Comparison of ENCODE assay signal across 9 mouse cellular contexts in the genomic region with DNA sequence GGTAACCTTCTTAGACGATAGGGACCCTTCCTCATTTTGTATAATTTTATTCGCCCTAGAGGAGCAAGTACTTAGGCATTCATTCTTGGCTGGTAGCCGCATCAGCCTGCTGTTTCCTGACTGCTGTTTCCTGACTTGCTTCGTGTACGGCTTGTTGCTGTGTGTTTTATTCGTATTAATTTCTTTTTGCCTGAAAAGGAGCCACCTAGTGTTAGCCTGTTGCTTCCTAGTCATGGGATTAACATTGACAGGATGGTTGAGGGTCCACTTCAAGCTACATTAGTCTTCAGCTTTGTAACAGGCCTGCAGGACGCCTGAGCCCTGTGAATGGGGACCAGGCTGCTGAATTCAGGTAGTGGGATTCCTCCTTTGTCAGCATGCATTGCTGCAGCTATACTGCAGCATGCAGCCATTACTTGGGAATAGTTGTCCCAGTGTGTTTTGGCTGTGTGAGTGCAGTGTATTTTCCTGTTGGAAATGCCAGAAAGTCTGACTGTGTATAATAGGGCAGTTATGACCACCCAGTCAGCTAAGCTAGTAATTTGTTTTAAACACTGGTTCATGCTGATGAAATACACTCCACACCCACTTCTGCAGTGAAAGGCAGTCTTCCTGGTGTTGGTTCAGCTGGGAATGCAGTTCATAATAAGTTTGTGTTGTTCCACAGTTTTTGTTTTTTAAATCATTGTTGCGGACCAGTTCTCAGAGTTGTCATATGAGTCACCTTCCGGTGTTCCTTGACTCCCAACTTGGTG. TPM values are rescaled to one million over a fixed set of nuclear protein-coding genes. Genes with fewer than 3 reads are reported as not detected.
DNase-seq lines count a peak whose midpoint lies in the region; ATAC-seq and TF ChIP-seq lines count a peak whose summit lies in the region.
"Had no signal": no experiment of that assay in that cellular context is flagged by ENCODE, and none has a peak within 500 bp of the region (broad histone marks: within the 10 kb centered on the region; RNA-seq: fewer than 3 reads in every experiment).

No protein-coding gene starts in this region.

- H3K79me2 ChIP-seq in heart, adult 2 months (replicated peaks; ENCODE audit: control insufficient read depth, insufficient read depth, low read length): no peaks in the 10 kb centered on the region
- H3K79me2 ChIP-seq in myocyte (ENCODE audit: control insufficient read depth, insufficient read depth): peaks cover 23% of the 10 kb centered on the region

- no peak overlapping the region for H3K9ac ChIP-seq in heart, adult 2 months (ENCODE audit: low read depth, low read length)
- H3K9ac ChIP-seq in lung, embryonic 16.5 days (ENCODE audit: low read length): no peak overlapping the region
- H3K9ac ChIP-seq: midbrain, embryonic 15.5 days had no signal

- no peak overlapping the region for H3ac ChIP-seq in myocyte (ENCODE audit: control insufficient read depth, insufficient read length)

- intact Hi-C loops in heart, adult 2 months (cut with DNase I): no loop called here
- intact Hi-C loops in heart, postnatal 14 days (cut with DNase I): no loop called here

- no peak overlapping the region for H3K4me2 ChIP-seq in lung, embryonic 16.5 days (ENCODE audit: low read depth, low read length)
- peak overlapping the region; percentile 77 for H3K4me2 ChIP-seq in myocyte (ENCODE audit: low read depth)
- H3K4me2 ChIP-seq: midbrain, embryonic 15.5 days had no signal

- peak overlapping the region; percentile 38 for H3K27ac ChIP-seq in heart, adult 2 months
- H3K27ac ChIP-seq in lung, embryonic 16.5 days (ENCODE audit: low read length): peak overlapping the region; percentile 77
- H3K27ac ChIP-seq: midbrain, embryonic 15.5 days had no signal

- DNase-seq in heart, adult 2 months: no peak
- DNase-seq in heart, postnatal 14 days: no peak
- no peak for DNase-seq in lung, postnatal 14 days
- DNase-seq in urinary bladder, adult 2 months (ENCODE audit: low spot score): no peak
- no peak for DNase-seq in cerebellum, adult 9-10 months

- WGBS in heart, adult 2 months: 40% methylated on average over 9 of the region's 9 CpGs
- WGBS in lung, embryonic 16.5 days: 50% methylated on average over 9 of the region's 9 CpGs

- no peaks in the 10 kb centered on the region for H3K27me3 ChIP-seq in heart, adult 2 months (ENCODE audit: control insufficient read depth, insufficient read depth, low read length)
- no peaks in the 10 kb centered on the region for H3K27me3 ChIP-seq in lung, embryonic 16.5 days (ENCODE audit: control insufficient read depth, insufficient read depth, low read depth, low read length)
- H3K27me3 ChIP-seq in myocyte (ENCODE audit: control insufficient read depth, insufficient read depth, insufficient read length): no peaks in the 10 kb centered on the region
- H3K27me3 ChIP-seq: midbrain, embryonic 15.5 days had no signal

- H3K36me3 ChIP-seq in heart, adult 2 months (ENCODE audit: control insufficient read depth, insufficient read depth, low read length): no peaks in the 10 kb centered on the region
- H3K36me3 ChIP-seq in lung, embryonic 16.5 days (ENCODE audit: control insufficient read depth, insufficient read depth, low read length): no peaks in the 10 kb centered on the region
- H3K36me3 ChIP-seq in myocyte (ENCODE audit: control insufficient read depth, insufficient read depth): no peaks in the 10 kb centered on the region
- H3K36me3 ChIP-seq: midbrain, embryonic 15.5 days had no signal

- peaks cover 15% of the 10 kb centered on the region for H3K4me1 ChIP-seq in heart, adult 2 months (ENCODE audit: control insufficient read depth, insufficient read depth, low read length)
- peaks cover 55% of the 10 kb centered on the region for H3K4me1 ChIP-seq in lung, embryonic 16.5 days (replicated peaks; ENCODE audit: control insufficient read depth, insufficient read depth, low read length)

- TF ChIP-seq POLR2A in heart, adult 2 months (IDR thresholded peaks at IDR 0.05; ENCODE audit: insufficient read depth, low read depth, low read length): no peak
- TF ChIP-seq POLR2A in myocyte (IDR thresholded peaks at IDR 0.05; ENCODE audit: insufficient read length, low read depth): no peak

- no peak for TF ChIP-seq EP300 in heart, adult 2 months (IDR thresholded peaks at IDR 0.05; ENCODE audit: insufficient read depth, low read depth, low read length)

- peak; percentile 46 for TF ChIP-seq CTCF in heart, adult 2 months (IDR thresholded peaks at IDR 0.05)

- 0 out of 2 replicates have a peak, but pooled peaks have one; percentile 39 for ATAC-seq in lung, embryonic 16.5 days (ENCODE audit: low read depth)
- peak; percentile 59 to 64; a peak in 3 of 4 replicates for ATAC-seq in hematopoietic stem cell, adult 5-6 weeks (replicated peaks in 1 of 2; ENCODE audit: insufficient read depth in 1 of 2, low FRiP score in 2 of 2, low TSS enrichment in 1 of 2, low read depth in 1 of 2, poor library complexity in 2 of 2, severe bottlenecking in 2 of 2)
- ATAC-seq: midbrain, embryonic 15.5 days had no signal

- H3K9me3 ChIP-seq in lung, embryonic 16.5 days (ENCODE audit: control insufficient read depth, low read length): no peaks in the 10 kb centered on the region
- H3K9me3 ChIP-seq: midbrain, embryonic 15.5 days had no signal

- no peak overlapping the region for H3K4me3 ChIP-seq in heart, adult 2 months
- H3K4me3 ChIP-seq in lung, embryonic 16.5 days (ENCODE audit: low read length): no peak overlapping the region
- H3K4me3 ChIP-seq in myocyte: peak overlapping the region; percentile 0
- H3K4me3 ChIP-seq: midbrain, embryonic 15.5 days had no signal

TF ChIP-seq in myocyte, 11 proteins besides CTCF, POLR2A, EP300 and RAD21:
- TF ChIP-seq SRF (IDR thresholded peaks at IDR 0.05; ENCODE audit: control insufficient read depth, insufficient read length, low read depth): no peak
TF ChIP-seq in myocyte: peak in this region for 0.

RNA-seq across cellular contexts. Expression of a gene that starts 19.4 kb away (rescaled TPM):
- total RNA-seq in heart, adult 2 months (2021): 1 to 10 TPM; 6.9 to 9.1 TPM
- polyA plus RNA-seq in heart, adult 2 months (2012; rRNA removed): 8.4 and 9.9 TPM in 2 replicates
- 10 to 100 TPM; 13.2 to 14.8 TPM for total RNA-seq in heart, postnatal 14 days (2021)
- polyA plus RNA-seq in lung, embryonic 16.5 days (2015; fragmentation: Nextera tagmentation; extraction: Ambion mirVana): 25.9 and 26.2 TPM in 2 replicates
- 27.9 and 30.4 TPM in 2 replicates for total RNA-seq in hematopoietic stem cell, adult 5-6 weeks (2017)
- 22.5 TPM for polyA plus RNA-seq in myocyte (2012; fragmentation: generic; extraction: Trizol)
- polyA plus RNA-seq in urinary bladder, adult 2 months (2012; rRNA removed): 17.5 and 21.7 TPM in 2 replicates
